Mouse (Mus musculus) lung, adult 2 months (tissue): ENCODE measurements around the gene Ccnq. TPM values are rescaled to one million over a fixed set of nuclear protein-coding genes. Genes with fewer than 3 reads are reported as not detected.

Source experiments
- DNase-seq: peaks from one replicate; pipeline ENCODE4 v3.0.0; 2022
- H3K4me1 ChIP-seq: fragments of 200-500 bp; 2 replicates; pipeline ENCODE4 v1.6.1; 2011; ENCODE audit warnings: low read length; ENCODE audit not compliant: control insufficient read depth, insufficient read depth
- H3K4me3 ChIP-seq: fragments of 200-500 bp; replicated peaks from 2 replicates; pipeline ENCODE3; 2011; ENCODE audit warnings: low read depth, mild to moderate bottlenecking, control low read depth, low read length; ENCODE audit errors: extremely low read depth
- CTCF ChIP-seq: fragments of 200-500 bp; IDR thresholded peaks from 2 replicates; pipeline ENCODE4 v1.5.1; 2011; ENCODE audit warnings: mild to moderate bottlenecking, low read length, control low read depth; ENCODE audit not compliant: insufficient read depth
- POLR2A ChIP-seq: fragments of 200-500 bp; IDR thresholded peaks from 2 replicates; pipeline ENCODE4 v1.6.1; 2011; ENCODE audit warnings: low read depth, mild to moderate bottlenecking, control low read depth, low read length, borderline replicate concordance; ENCODE audit errors: extremely low read depth
- WGBS: fragments of 180-500 bp; shearing (Covaris S2); methylation state at CpG from one replicate; pipeline ENCODE4 v1.1.7; 2018; 5-methylcytosine and 5-hydroxymethylcytosine counted together
- polyA plus RNA-seq: library from polyadenylated mRNA; depleted of rRNA; stranded (reverse); fragments of >200 nt; gene quantifications from 2 replicates; pipeline ENCODE4 v1.2.3, GENCODE M21; 2012; rRNA removed

Ccnq gene
- 36.7 and 48.2 TPM in 2 replicates for polyA plus RNA-seq

GRCm38 (mm10) chr11:78750885-78751842 is at the start of gene Ccnq:
Gene Ccnq, minus strand, starts transcription at chr11:78751729.
- peak within 1 kb of the TSS; percentile 97 for H3K4me3 ChIP-seq
- peaks cover 9% of the 10 kb centered on the region; the same call in 1 of the 2 replicates for H3K4me1 ChIP-seq
- 9% methylated on average over 59 of the region's 59 CpGs for WGBS
- TF ChIP-seq POLR2A = peak; percentile 57; the same call in 1 of the 2 replicates
- no peak for TF ChIP-seq CTCF
- peak; percentile 72 for DNase-seq

DNA sequence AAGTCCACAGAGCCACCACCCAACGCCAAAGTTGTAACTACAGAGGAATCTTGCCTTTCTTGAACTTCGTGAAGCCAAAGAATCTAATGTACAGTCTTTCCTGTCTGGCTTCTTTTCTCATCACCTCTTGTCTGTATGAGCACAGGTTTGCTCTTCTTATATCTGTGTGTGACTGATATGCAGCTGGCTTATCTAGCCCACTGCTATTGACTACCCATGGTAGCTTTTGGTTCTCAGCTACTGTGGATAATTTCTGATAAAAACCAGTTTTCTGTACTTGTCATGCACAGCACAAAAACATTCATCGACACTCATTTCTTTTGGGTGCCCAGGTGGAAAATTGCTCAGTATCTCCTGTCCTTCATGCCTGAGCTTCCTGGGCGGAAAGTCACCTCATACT is 49.6 kb upstream of the Ccnq start:
- Histone ChIP-seq H3K4me3 (no peak overlapping the region), H3K4me1 (0 out of 2 replicates have a peak, but pooled peaks cover 3% of the 10 kb centered on the region)
- no peak for TF ChIP-seq POLR2A
- no peak for TF ChIP-seq CTCF
- no peak for DNase-seq
- WGBS = 89% methylated on average over 4 of the region's 4 CpGs

DNA sequence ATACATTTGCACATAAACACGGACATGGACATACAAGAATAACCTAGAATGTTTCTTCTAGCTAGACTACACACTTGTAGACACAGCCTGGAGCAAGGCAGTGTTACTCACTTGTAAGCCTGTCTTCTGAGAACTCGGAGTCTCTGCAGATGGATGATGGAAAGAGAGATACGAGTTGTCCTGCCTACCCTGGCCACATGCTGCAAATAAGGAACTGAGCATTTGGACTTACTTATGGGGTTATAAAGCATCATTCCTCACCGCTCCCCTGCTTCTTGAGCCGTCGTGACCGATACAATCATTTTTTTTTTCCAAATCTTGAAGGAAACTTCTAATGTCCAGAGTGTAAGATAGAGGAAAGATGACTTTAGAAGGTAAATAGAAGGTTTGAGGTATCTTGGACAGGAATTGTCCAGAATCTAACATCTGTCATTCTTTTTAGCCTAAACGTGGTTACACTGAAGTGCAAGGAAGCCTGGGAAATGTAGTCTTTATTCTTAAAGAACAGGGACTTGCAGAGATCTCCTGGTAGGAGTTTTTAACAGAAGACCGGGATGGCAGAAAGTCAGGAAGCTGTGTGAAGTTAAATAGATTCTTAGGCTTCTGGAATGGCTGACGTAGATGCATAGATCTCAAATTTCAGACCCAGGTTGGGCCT is 44.7 kb upstream of the Ccnq start:
- 74% methylated on average over 10 of the region's 10 CpGs for WGBS
- Histone ChIP-seq H3K4me3 (no peak overlapping the region), H3K4me1 (no peaks in the 10 kb centered on the region)
- no peak for DNase-seq
- TF ChIP-seq CTCF (no peak), POLR2A (no peak)

GRCm38 (mm10) chr11:78793116-78793515 is 41.6 kb upstream of the Ccnq start:
- no peaks in the 10 kb centered on the region for H3K4me1 ChIP-seq
- 65% methylated on average over 11 of the region's 11 CpGs for WGBS
- DNase-seq = no peak
- H3K4me3 ChIP-seq = no peak overlapping the region
- TF ChIP-seq CTCF = no peak
- no peak for TF ChIP-seq POLR2A

- H3K4me1 ChIP-seq = no peaks in the 10 kb centered on the region
- TF ChIP-seq CTCF (no peak), POLR2A (no peak)
- 27% methylated on average over 11 of the region's 11 CpGs for WGBS
- no peak for DNase-seq
- H3K4me3 ChIP-seq = peak overlapping the region; percentile 6
Observed at GRCm38 (mm10) chr11:78792465-78792864, 40.9 kb upstream of the Ccnq start.

- 67% methylated on average over 5 of the region's 5 CpGs for WGBS
- DNase-seq = no peak
- no peaks in the 10 kb centered on the region for H3K4me1 ChIP-seq
- H3K4me3 ChIP-seq = no peak overlapping the region
- TF ChIP-seq POLR2A (no peak), CTCF (no peak)
Observed at GRCm38 (mm10) chr11:78792055-78792454, 40.5 kb upstream of the Ccnq start.

- Histone ChIP-seq H3K4me1 (no peaks in the 10 kb centered on the region), H3K4me3 (no peak overlapping the region)
- WGBS = 25% methylated on average over 4 of the region's 4 CpGs
- DNase-seq = peak; percentile 53
- no peak for TF ChIP-seq CTCF
- no peak for TF ChIP-seq POLR2A
Observed at GRCm38 (mm10) chr11:78791582-78791981, 40.1 kb upstream of the Ccnq start.

DNA sequence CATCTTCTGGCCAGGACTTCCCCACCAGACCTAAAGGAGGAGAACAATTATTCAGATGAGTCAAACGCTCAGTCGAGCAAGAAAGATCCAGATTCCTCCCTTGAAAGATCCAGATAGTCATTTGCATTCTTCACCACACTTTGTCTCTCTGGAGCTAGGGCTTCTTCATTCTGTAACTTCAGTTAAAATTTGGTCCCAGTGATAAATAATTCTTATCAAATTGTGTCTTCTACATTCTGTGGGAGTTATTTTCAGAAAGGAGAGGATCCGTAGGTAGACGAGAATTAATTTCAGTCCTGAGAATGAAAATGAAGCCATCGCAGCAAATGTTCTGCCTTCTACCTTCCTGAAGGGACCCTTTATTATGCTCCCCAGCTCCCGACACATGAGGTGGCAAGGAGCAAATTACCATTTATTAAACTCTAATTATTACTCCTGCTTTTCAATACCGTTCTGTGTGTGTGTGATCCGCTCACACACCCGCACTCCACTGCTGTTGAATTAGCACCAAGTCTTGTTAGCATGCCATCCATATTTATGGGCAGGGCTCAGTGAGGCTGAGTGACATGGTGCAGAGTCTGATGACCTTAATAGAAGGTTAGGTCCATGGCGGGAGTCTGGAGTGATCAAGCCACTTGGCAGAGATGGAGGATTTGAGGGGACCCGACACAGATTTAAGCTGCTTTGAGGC is 38.0 kb upstream of the Ccnq start:
- TF ChIP-seq CTCF (no peak), POLR2A (no peak)
- H3K4me1 ChIP-seq = no peaks in the 10 kb centered on the region
- H3K4me3 ChIP-seq = no peak overlapping the region
- 87% methylated on average over 11 of the region's 11 CpGs for WGBS
- DNase-seq = no peak

- TF ChIP-seq CTCF = no peak
- TF ChIP-seq POLR2A = no peak
- Histone ChIP-seq H3K4me1 (no peaks in the 10 kb centered on the region), H3K4me3 (no peak overlapping the region)
- 51% methylated on average over 7 of the region's 7 CpGs for WGBS
- no peak for DNase-seq
Observed at GRCm38 (mm10) chr11:78786013-78786431, 34.5 kb upstream of the Ccnq start.
